Mouse (Mus musculus): ENCODE results near the gene Cdk5. TPM values are rescaled to one million over a fixed set of nuclear protein-coding genes. Genes with fewer than 3 reads are reported as not detected.

Gene Cdk5
- polyA plus RNA-seq, 1 experiment from 2014 or later, result 115 TPM

DNA sequence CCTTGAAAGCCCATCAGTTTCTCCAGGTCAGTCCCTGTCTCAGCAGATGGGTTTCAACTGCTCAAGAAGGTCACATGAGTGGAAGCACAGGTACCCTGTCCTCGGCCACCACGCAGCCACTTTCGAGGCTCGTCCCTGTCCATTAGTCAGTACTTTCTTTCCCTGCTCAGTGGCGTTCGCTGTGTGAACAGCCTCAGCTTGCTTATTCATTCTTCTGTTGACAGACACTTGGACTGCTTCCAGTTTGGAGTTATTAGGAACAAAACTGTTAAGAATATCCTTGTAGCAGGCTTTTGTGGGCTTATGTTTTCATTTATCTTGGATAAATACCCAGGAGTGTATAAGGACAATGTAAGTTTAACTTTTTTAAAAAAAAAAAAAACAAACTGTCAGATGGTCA lies 49.1 kb downstream of the Cdk5 start:
- Histone ChIP-seq H3K27me3 (ENCODE audit: control insufficient read depth, insufficient read depth, low read length) (no peaks in the 10 kb centered on the region), H3K4me1 (replicated peaks; ENCODE audit: control insufficient read depth, insufficient read depth, low read length) (no peaks in the 10 kb centered on the region), H3K4me3 (replicated peaks; ENCODE audit: low read length) (no peak overlapping the region), H3K4me2 (replicated peaks) (no peak overlapping the region), H3K36me3 (replicated peaks; ENCODE audit: control insufficient read depth, insufficient read depth) (no peaks in the 10 kb centered on the region), H3K9me3 (ENCODE audit: control insufficient read depth, low read length) (no peaks in the 10 kb centered on the region), H3K9ac (no peak overlapping the region), H3K27ac (no peak overlapping the region)
- peak; percentile 40 for DNase-seq (ENCODE audit: low spot score)
- 49% methylated on average over 6 of the region's 6 CpGs for WGBS
- ATAC-seq (ENCODE audit: low FRiP score), result no peak

DNA sequence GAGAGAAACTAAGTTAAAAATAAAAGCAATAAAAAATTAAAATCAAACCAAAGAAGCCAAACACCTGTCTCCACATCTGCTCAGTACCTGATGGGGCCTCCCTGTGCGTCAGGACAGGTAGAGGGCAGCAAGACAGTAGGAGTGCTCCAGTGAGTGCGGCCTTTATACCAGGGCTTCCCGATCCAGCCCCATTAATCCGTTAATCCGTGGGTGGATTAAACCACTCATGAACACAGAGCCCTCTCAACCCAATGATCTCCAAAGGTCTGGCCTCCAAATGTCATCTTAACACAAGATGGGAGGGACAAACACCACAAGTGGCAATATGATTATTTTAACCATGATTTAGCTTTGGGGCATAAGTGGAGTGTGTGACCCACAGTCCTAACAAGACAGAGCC lies 49.5 kb downstream of the Cdk5 start:
- 80% methylated on average over 5 of the region's 5 CpGs for WGBS
- no peaks in the 10 kb centered on the region for H3K27me3 ChIP-seq (ENCODE audit: control insufficient read depth, insufficient read depth, low read length)
- no peak overlapping the region for H3K4me3 ChIP-seq (replicated peaks; ENCODE audit: low read length)

DNA sequence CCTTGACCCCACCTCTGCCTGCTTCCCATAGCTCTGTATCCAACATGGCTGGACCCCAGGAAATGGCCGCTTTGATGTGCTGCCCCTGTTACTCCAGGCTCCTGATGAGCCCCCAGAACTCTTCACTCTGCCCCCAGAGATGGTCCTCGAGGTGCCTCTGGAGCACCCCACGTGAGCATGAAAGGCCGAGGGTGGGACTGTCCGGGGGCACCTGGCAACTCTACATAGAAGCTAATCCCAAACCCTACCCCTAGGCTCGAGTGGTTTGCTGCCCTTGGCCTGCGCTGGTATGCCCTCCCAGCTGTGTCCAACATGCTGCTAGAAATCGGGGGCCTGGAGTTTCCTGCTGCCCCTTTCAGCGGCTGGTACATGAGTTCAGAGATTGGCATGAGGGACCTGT lies 53.6 kb downstream of the Cdk5 start:
- 81% methylated on average over 9 of the region's 9 CpGs for WGBS
- ATAC-seq (ENCODE audit: low FRiP score) (no peak), DNase-seq (ENCODE audit: low spot score) (no peak)

More for the DNA sequence above, 49.5 kb downstream of the Cdk5 start:
- DNase-seq (ENCODE audit: low spot score) (no peak), ATAC-seq (ENCODE audit: low FRiP score) (no peak)
- Histone ChIP-seq H3K4me2 (replicated peaks) (no peak overlapping the region), H3K36me3 (replicated peaks; ENCODE audit: control insufficient read depth, insufficient read depth) (no peaks in the 10 kb centered on the region), H3K9ac (no peak overlapping the region), H3K27ac (no peak overlapping the region), H3K4me1 (replicated peaks; ENCODE audit: control insufficient read depth, insufficient read depth, low read length) (no peaks in the 10 kb centered on the region), H3K9me3 (ENCODE audit: control insufficient read depth, low read length) (no peaks in the 10 kb centered on the region)

More for the DNA sequence above, 53.6 kb downstream of the Cdk5 start:
- H3K9ac ChIP-seq, result no peak overlapping the region
- no peak overlapping the region for H3K4me3 ChIP-seq (replicated peaks; ENCODE audit: low read length)
- H3K4me1 ChIP-seq (replicated peaks; ENCODE audit: control insufficient read depth, insufficient read depth, low read length), result no peaks in the 10 kb centered on the region
- no peak overlapping the region for H3K4me2 ChIP-seq (replicated peaks)
- no peak overlapping the region for H3K27ac ChIP-seq
- no peaks in the 10 kb centered on the region for H3K36me3 ChIP-seq (replicated peaks; ENCODE audit: control insufficient read depth, insufficient read depth)
- H3K9me3 ChIP-seq (ENCODE audit: control insufficient read depth, low read length), result no peaks in the 10 kb centered on the region
- H3K27me3 ChIP-seq (ENCODE audit: control insufficient read depth, insufficient read depth, low read length), result no peaks in the 10 kb centered on the region

Other genes with a start within 250 kb of the Cdk5 start
- 13.9 and 15.1 TPM in 2 replicates for gene Kcnh2, start 71.9 kb downstream of the Cdk5 start, polyA plus RNA-seq (2014; fragmentation: Nextera tagmentation; extraction: Ambion mirVana)
- gene Nos3, start 58.7 kb downstream of the Cdk5 start, polyA plus RNA-seq (2014; fragmentation: Nextera tagmentation; extraction: Ambion mirVana), result 8.6 and 10.6 TPM in 2 replicates
- 1.6 and 2.4 TPM in 2 replicates for gene Atg9b, start 31.4 kb downstream of the Cdk5 start, polyA plus RNA-seq (2014; fragmentation: Nextera tagmentation; extraction: Ambion mirVana)
- 42.0 and 45.6 TPM in 2 replicates for gene Abcb8, start 29.9 kb downstream of the Cdk5 start, polyA plus RNA-seq (2014; fragmentation: Nextera tagmentation; extraction: Ambion mirVana)
- gene Asic3, start 10.1 kb downstream of the Cdk5 start, polyA plus RNA-seq (2014; fragmentation: Nextera tagmentation; extraction: Ambion mirVana), result 0.35 and 0.80 TPM in 2 replicates
- 21.1 and 23.6 TPM in 2 replicates for gene Slc4a2, start 307 bp upstream of the Cdk5 start, polyA plus RNA-seq (2014; fragmentation: Nextera tagmentation; extraction: Ambion mirVana)
- 92.8 and 92.9 TPM in 2 replicates for gene Fastk, start 21.8 kb upstream of the Cdk5 start, polyA plus RNA-seq (2014; fragmentation: Nextera tagmentation; extraction: Ambion mirVana)
- gene Tmub1, start 24.3 kb upstream of the Cdk5 start, polyA plus RNA-seq (2014; fragmentation: Nextera tagmentation; extraction: Ambion mirVana), result 54.4 and 62.4 TPM in 2 replicates
- gene Agap3, start 28.6 kb upstream of the Cdk5 start, polyA plus RNA-seq (2014; fragmentation: Nextera tagmentation; extraction: Ambion mirVana), result 66.3 and 73.1 TPM in 2 replicates
- 3.3 and 4.9 TPM in 2 replicates for gene Gbx1, start 103.7 kb upstream of the Cdk5 start, polyA plus RNA-seq (2014; fragmentation: Nextera tagmentation; extraction: Ambion mirVana)
- 0.22 and 0.23 TPM in 2 replicates for gene Asb10, start 117.4 kb upstream of the Cdk5 start, polyA plus RNA-seq (2014; fragmentation: Nextera tagmentation; extraction: Ambion mirVana)
- 0.10 and 0.19 TPM in 2 replicates for gene 4931409K22Rik, start 133.3 kb upstream of the Cdk5 start, polyA plus RNA-seq (2014; fragmentation: Nextera tagmentation; extraction: Ambion mirVana)
- gene Abcf2, start 153.9 kb upstream of the Cdk5 start, polyA plus RNA-seq (2014; fragmentation: Nextera tagmentation; extraction: Ambion mirVana), result 72.3 and 87.2 TPM in 2 replicates
- 14.0 and 14.4 TPM in 2 replicates for gene Chpf2, start 163.2 kb upstream of the Cdk5 start, polyA plus RNA-seq (2014; fragmentation: Nextera tagmentation; extraction: Ambion mirVana)
- 149 and 171 TPM in 2 replicates for gene Smarcd3, start 200.9 kb upstream of the Cdk5 start, polyA plus RNA-seq (2014; fragmentation: Nextera tagmentation; extraction: Ambion mirVana)